Mouse (Mus musculus) MEL (cell line): ENCODE measurements around the gene Nt5c3b. TPM values are rescaled to one million over a fixed set of nuclear protein-coding genes. Genes with fewer than 3 reads are reported as not detected.

ENCODE experiments used
- DNase-seq: peaks from one replicate; pipeline ENCODE4 v3.0.0; 2011; ENCODE audit warnings: low read depth, low spot score
- H3K27ac ChIP-seq: 2 replicates; pipeline ENCODE4 v1.5.1; 2012; ENCODE audit warnings: low read depth, mild to moderate bottlenecking, control low read depth, low read length, moderate library complexity; ENCODE audit not compliant: control insufficient read depth
- H3K27me3 ChIP-seq, 2 experiments: fragments of 150-350 bp in 1 of 2; sonication (generic) in 1 of 2; 2 replicates each; pipeline ENCODE4 v1.6.1; 2012; ENCODE audit warnings: low read length in 2 of 2, mild to moderate bottlenecking in 2 of 2, improper control_type of control experiment in 1 of 2, moderate library complexity in 1 of 2; ENCODE audit not compliant: insufficient read depth in 2 of 2, control insufficient read depth in 1 of 2
- H3K36me3 ChIP-seq, 2 experiments: 2 replicates each; pipeline ENCODE4 v1.6.1; 2012 to 2014; ENCODE audit warnings: low read length in 2 of 2, improper control_type of control experiment in 1 of 2, inconsistent platforms in 1 of 2, mild to moderate bottlenecking in 1 of 2; ENCODE audit not compliant: insufficient read depth in 2 of 2, control insufficient read depth in 1 of 2
- H3K4me1 ChIP-seq, 2 experiments: fragments of 150-350 bp in 1 of 2; sonication (generic) in 1 of 2; 2 replicates each; pipeline ENCODE4 v1.6.1; 2012; ENCODE audit warnings: low read length in 2 of 2, improper control_type of control experiment in 1 of 2, mild to moderate bottlenecking in 1 of 2; ENCODE audit not compliant: insufficient read depth in 2 of 2, control insufficient read depth in 1 of 2
- H3K4me3 ChIP-seq, 2 experiments: fragments of 150-350 bp in 1 of 2; sonication (generic) in 1 of 2; 2 replicates each; pipeline ENCODE4 v1.5.1; 2012; ENCODE audit warnings: low read depth in 2 of 2, low read length in 2 of 2, mild to moderate bottlenecking in 2 of 2, moderate library complexity in 2 of 2, control low read depth in 1 of 2, improper control_type of control experiment in 1 of 2; ENCODE audit not compliant: control insufficient read depth in 1 of 2, insufficient read depth in 1 of 2
- H3K79me2 ChIP-seq: 2 replicates; pipeline ENCODE4 v1.6.1; 2012; ENCODE audit warnings: mild to moderate bottlenecking, low read length, moderate library complexity; ENCODE audit not compliant: control insufficient read depth, poor library complexity, insufficient read depth
- H3K9ac ChIP-seq: 2 replicates; pipeline ENCODE4 v1.6.1; 2012; ENCODE audit warnings: low read depth, mild to moderate bottlenecking, control low read depth, low read length, moderate library complexity; ENCODE audit not compliant: control insufficient read depth, poor library complexity, severe bottlenecking
- H3K9me3 ChIP-seq: fragments of 150-350 bp; sonication (generic); replicated peaks from 2 replicates; pipeline ENCODE4 v1.6.1; 2012; ENCODE audit warnings: mild to moderate bottlenecking, low read length, improper control_type of control experiment, moderate library complexity; ENCODE audit not compliant: insufficient read depth
- BHLHE40 ChIP-seq: IDR thresholded peaks from 2 replicates; pipeline ENCODE4 v1.6.1; 2012; ENCODE audit warnings: low read depth, mild to moderate bottlenecking, inconsistent platforms, low read length, improper control_type of control experiment, borderline replicate concordance
- CHD1 ChIP-seq: IDR thresholded peaks from 2 replicates; pipeline ENCODE4 v1.6.1; 2012; ENCODE audit warnings: low read depth, mild to moderate bottlenecking, inconsistent platforms, low read length, improper control_type of control experiment
- CHD2 ChIP-seq: IDR thresholded peaks from 2 replicates; pipeline ENCODE4 v1.6.1; 2011; ENCODE audit warnings: low read length, improper control_type of control experiment
- CTCF ChIP-seq, 3 experiments: IDR thresholded peaks in 2 of 3; conservative IDR thresholded peaks in 1 of 3; 2 replicates each; pipeline ENCODE4 v1.5.1; 2011 to 2012; ENCODE audit warnings: low read length in 3 of 3, low read depth in 2 of 3, mild to moderate bottlenecking in 2 of 3, improper control_type of control experiment in 1 of 3, inconsistent platforms in 1 of 3, mixed read lengths in 1 of 3, moderate library complexity in 1 of 3; ENCODE audit not compliant: control insufficient read depth in 1 of 3, insufficient read depth in 1 of 3, poor library complexity in 1 of 3, severe bottlenecking in 1 of 3
- E2F4 ChIP-seq: IDR thresholded peaks from 2 replicates; pipeline ENCODE4 v1.6.1; 2011; ENCODE audit warnings: low read depth, low read length, improper control_type of control experiment, borderline replicate concordance
- ELF1 ChIP-seq: IDR thresholded peaks from 2 replicates; pipeline ENCODE4 v1.6.1; 2014; ENCODE audit warnings: low read depth, mild to moderate bottlenecking, inconsistent platforms, low read length, improper control_type of control experiment, moderate library complexity
- ETS1 ChIP-seq: IDR thresholded peaks from 2 replicates; pipeline ENCODE4 v1.6.1; 2012; ENCODE audit warnings: low read depth, mild to moderate bottlenecking, inconsistent platforms, low read length, improper control_type of control experiment, moderate library complexity
- GABPA ChIP-seq: IDR thresholded peaks from 2 replicates; pipeline ENCODE4 v1.6.1; 2012; ENCODE audit warnings: low read depth, mild to moderate bottlenecking, inconsistent platforms, low read length, improper control_type of control experiment, moderate library complexity
- GATA1 ChIP-seq: IDR thresholded peaks from 2 replicates; pipeline ENCODE4 v1.6.1; 2011; ENCODE audit warnings: low read depth, low read length, improper control_type of control experiment
- HCFC1 ChIP-seq: IDR thresholded peaks from 2 replicates; pipeline ENCODE4 v1.6.1; 2012; ENCODE audit warnings: low read depth, mild to moderate bottlenecking, inconsistent platforms, low read length, improper control_type of control experiment, moderate library complexity
- JUND ChIP-seq: IDR thresholded peaks from 2 replicates; pipeline ENCODE4 v1.6.1; 2011; ENCODE audit warnings: low read depth, mild to moderate bottlenecking, improper control_type of control experiment, low read length
- MAFK ChIP-seq: IDR thresholded peaks from 2 replicates; pipeline ENCODE4 v1.6.1; 2011; ENCODE audit warnings: low read depth, mild to moderate bottlenecking, low read length, improper control_type of control experiment, borderline replicate concordance
- MAX ChIP-seq: IDR thresholded peaks from 2 replicates; pipeline ENCODE4 v1.6.1; 2011; ENCODE audit warnings: low read length, improper control_type of control experiment
- MAZ ChIP-seq: IDR thresholded peaks from 2 replicates; pipeline ENCODE4 v1.6.1; 2012; ENCODE audit warnings: low read depth, mild to moderate bottlenecking, inconsistent platforms, low read length, improper control_type of control experiment
- MEF2A ChIP-seq: IDR thresholded peaks from 2 replicates; pipeline ENCODE4 v1.6.1; 2014; ENCODE audit warnings: low read depth, mild to moderate bottlenecking, inconsistent platforms, low read length, improper control_type of control experiment; ENCODE audit not compliant: poor library complexity, insufficient replicate concordance, severe bottlenecking; ENCODE audit errors: extremely low read depth
- MXI1 ChIP-seq: IDR thresholded peaks from 2 replicates; pipeline ENCODE4 v1.6.1; 2011; ENCODE audit warnings: mild to moderate bottlenecking, low read depth, low read length, improper control_type of control experiment
- MYC ChIP-seq: IDR thresholded peaks from 2 replicates; pipeline ENCODE4 v1.6.1; 2011; ENCODE audit warnings: low read depth, mild to moderate bottlenecking, low read length, improper control_type of control experiment, moderate library complexity
- NELFE ChIP-seq: IDR thresholded peaks from 2 replicates; pipeline ENCODE4 v1.6.1; 2011; ENCODE audit warnings: low read depth, low read length, improper control_type of control experiment
- NRF1 ChIP-seq: IDR thresholded peaks from 2 replicates; pipeline ENCODE4 v1.6.1; 2014; ENCODE audit warnings: low read depth, mild to moderate bottlenecking, inconsistent platforms, low read length, improper control_type of control experiment, moderate library complexity; ENCODE audit not compliant: poor library complexity, insufficient read depth, severe bottlenecking
- POLR2A ChIP-seq, 2 experiments: IDR thresholded peaks; 2 replicates each; pipeline ENCODE4 v1.6.1; 2011 to 2012; ENCODE audit warnings: low read length in 2 of 2, mild to moderate bottlenecking in 2 of 2, control low read depth in 1 of 2, improper control_type of control experiment in 1 of 2, low read depth in 1 of 2, moderate library complexity in 1 of 2; ENCODE audit not compliant: control insufficient read depth in 1 of 2, insufficient read depth in 1 of 2, poor library complexity in 1 of 2
- POLR2AphosphoS2 ChIP-seq: IDR thresholded peaks from 2 replicates; pipeline ENCODE4 v1.6.1; 2011; ENCODE audit warnings: low read length, improper control_type of control experiment
- POLR2AphosphoS5 ChIP-seq: IDR thresholded peaks from 2 replicates; pipeline ENCODE4 v1.6.1; 2012; ENCODE audit warnings: low read depth, borderline replicate concordance, mild to moderate bottlenecking, inconsistent platforms, low read length, moderate library complexity, mixed read lengths
- RAD21 ChIP-seq: IDR thresholded peaks from 2 replicates; pipeline ENCODE4 v1.6.1; 2011; ENCODE audit warnings: mild to moderate bottlenecking, low read depth, low read length, improper control_type of control experiment
- SMC3 ChIP-seq: IDR thresholded peaks from 2 replicates; pipeline ENCODE4 v1.6.1; 2011; ENCODE audit warnings: low read depth, low read length, improper control_type of control experiment
- TAL1 ChIP-seq: IDR thresholded peaks from 2 replicates; pipeline ENCODE4 v1.6.1; 2012; ENCODE audit warnings: mild to moderate bottlenecking, inconsistent platforms, low read length, moderate library complexity, mixed read lengths
- TBP ChIP-seq: IDR thresholded peaks from 2 replicates; pipeline ENCODE4 v1.8.0; 2011; ENCODE audit warnings: low read depth, low read length, improper control_type of control experiment
- TCF12 ChIP-seq: IDR thresholded peaks from 2 replicates; pipeline ENCODE4 v1.6.1; 2014; ENCODE audit warnings: low read depth, mild to moderate bottlenecking, inconsistent platforms, low read length, improper control_type of control experiment, moderate library complexity
- UBTF ChIP-seq: IDR thresholded peaks from 2 replicates; pipeline ENCODE4 v1.6.1; 2012; ENCODE audit warnings: low read depth, mild to moderate bottlenecking, inconsistent platforms, low read length, improper control_type of control experiment, moderate library complexity, borderline replicate concordance; ENCODE audit not compliant: insufficient read depth
- USF1 ChIP-seq: IDR thresholded peaks from 2 replicates; pipeline ENCODE4 v1.6.1; 2014; ENCODE audit warnings: low read depth, mild to moderate bottlenecking, inconsistent platforms, low read length, improper control_type of control experiment, moderate library complexity
- USF2 ChIP-seq, 2 experiments: IDR thresholded peaks; 2 replicates each; pipeline ENCODE4 v1.6.1; 2011 to 2012; ENCODE audit warnings: improper control_type of control experiment in 2 of 2, low read length in 2 of 2, borderline replicate concordance in 1 of 2, inconsistent platforms in 1 of 2, low read depth in 1 of 2, mild to moderate bottlenecking in 1 of 2; ENCODE audit not compliant: insufficient read depth in 1 of 2
- ZC3H11A ChIP-seq: IDR thresholded peaks from 2 replicates; pipeline ENCODE4 v1.6.1; 2012; ENCODE audit warnings: low read depth, mild to moderate bottlenecking, inconsistent platforms, low read length, improper control_type of control experiment
- ZKSCAN1 ChIP-seq: IDR thresholded peaks from 2 replicates; pipeline ENCODE4 v1.6.1; 2012; ENCODE audit warnings: low read depth, mild to moderate bottlenecking, inconsistent platforms, low read length, improper control_type of control experiment, moderate library complexity
- ZMIZ1 ChIP-seq: IDR thresholded peaks from 2 replicates; pipeline ENCODE4 v1.6.1; 2012; ENCODE audit warnings: low read depth, mild to moderate bottlenecking, inconsistent platforms, low read length, improper control_type of control experiment, moderate library complexity
- ZNF384 ChIP-seq: IDR thresholded peaks from 2 replicates; pipeline ENCODE4 v1.6.1; 2012; ENCODE audit warnings: low read depth, mild to moderate bottlenecking, inconsistent platforms, low read length, improper control_type of control experiment
- polyA plus RNA-seq, 2 experiments: library from polyadenylated mRNA; stranded (reverse) in 1 of 2; unstranded in 1 of 2; fragments of >175 nt in 1 of 2; fragments of >200 nt in 1 of 2; gene quantifications; 2 replicates each; pipeline versions ENCODE4 v1.2.1 to v1.2.4; 2012; ENCODE audit warnings: low replicate concordance in 2 of 2, low read depth in 1 of 2; ENCODE audit not compliant: insufficient read length in 2 of 2, insufficient read depth in 1 of 2, missing spikeins in 1 of 2
- total RNA-seq: library from RNA; depleted of rRNA; stranded (reverse); fragments of 300-350 nt; gene quantifications from 2 replicates; pipeline ENCODE4 v1.2.3, GENCODE M21; 2012

The Nt5c3b gene
- total and polyA plus RNA-seq, 3 experiments, result 61.3 to 287 (median 79.2) TPM

DNA sequence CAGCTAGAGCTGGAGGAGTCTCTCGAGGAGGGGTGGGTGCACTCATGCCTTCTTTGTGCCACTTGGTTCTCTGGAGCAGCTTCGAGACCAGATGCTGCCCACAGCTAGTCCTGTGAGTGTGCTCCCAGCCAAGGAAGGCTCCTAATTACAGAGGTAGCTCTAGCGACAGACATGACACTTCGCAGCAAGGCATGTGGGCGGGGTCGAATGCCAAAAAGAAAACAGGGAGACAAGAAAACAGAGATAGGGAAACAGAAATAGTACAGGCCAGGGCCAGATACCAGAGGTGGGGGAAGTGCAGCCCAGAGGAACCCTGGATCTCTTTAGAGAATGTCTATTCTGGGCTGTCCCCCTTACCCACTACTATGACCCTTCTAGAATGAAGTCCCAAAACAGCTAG, 39.4 kb downstream of the Nt5c3b start (continued):
- TF ChIP-seq MEF2A (peak; percentile 95), ELF1 (no peak), TCF12 (peak; percentile 70), ETS1 (peak; percentile 50; the same call in 1 of the 2 replicates), SMC3 (no peak), MXI1 (peak; percentile 96), E2F4 (no peak), UBTF (no peak), NRF1 (no peak), MAZ (peak; percentile 19; the same call in 1 of the 2 replicates), MAFK (no peak)
- TF ChIP-seq, all 39 proteins: peak for 13

- Histone ChIP-seq H3K4me3 (peak overlapping the region; percentile 19 to 30), H3K36me3 (peaks cover 0 to 34% of the 10 kb centered on the region in 2 experiments; a peak in 2 of 4 replicates), H3K9ac (peak overlapping the region; percentile 33), H3K27me3 (no peaks in the 10 kb centered on the region), H3K27ac (peak overlapping the region; percentile 27), H3K9me3 (no peaks in the 10 kb centered on the region), H3K4me1 (peaks cover 20 to 60% of the 10 kb centered on the region in 2 experiments), H3K79me2 (no peaks in the 10 kb centered on the region)
- peak; percentile 88 for DNase-seq
- TF ChIP-seq NELFE (no peak), E2F4 (no peak), POLR2AphosphoS2 (no peak), POLR2AphosphoS5 (no peak), POLR2A (IDR thresholded peaks at IDR 0.05; ENCODE audit: control insufficient read depth in 1 of 2, insufficient read depth in 1 of 2, low read depth in 1 of 2, low read length in 2 of 2, poor library complexity in 1 of 2) (0 out of 4 replicates have a peak, but pooled peaks of 1 of the 2 experiments have one; percentile 32), CTCF (IDR thresholded peaks at IDR 0.05 in 2 of 3, conservative IDR thresholded peaks at IDR 0.05 in 1 of 3; ENCODE audit: control insufficient read depth in 1 of 3, insufficient read depth in 1 of 3, low read depth in 2 of 3, low read length in 3 of 3, poor library complexity in 1 of 3, severe bottlenecking in 1 of 3) (peak in 1 of 3 experiments; percentile 14; a peak in 1 of 6 replicates), ZMIZ1 (no peak), USF2 (IDR thresholded peaks at IDR 0.05; ENCODE audit: borderline replicate concordance in 1 of 2, insufficient read depth in 1 of 2, low read depth in 1 of 2, low read length in 2 of 2) (0 out of 4 replicates have a peak, but pooled peaks of 1 of the 2 experiments have one; percentile 28), GATA1 (peak; percentile 85), ZKSCAN1 (no peak), RAD21 (no peak), SMC3 (no peak), GABPA (no peak), USF1 (peak; percentile 85), JUND (no peak), ELF1 (peak; percentile 83), BHLHE40 (peak; percentile 87), CHD2 (no peak), NRF1 (no peak), ZC3H11A (no peak), CHD1 (no peak), MAX (peak; percentile 87), MAZ (no peak), TBP (peak; percentile 68), MYC (peak; percentile 72; the same call in 1 of the 2 replicates), TAL1 (no peak), MEF2A (no peak), ZNF384 (no peak), MXI1 (peak; percentile 97), HCFC1 (peak; percentile 70), TCF12 (no peak; the same call in 1 of the 2 replicates)
Measured at GRCm38 (mm10) chr11:100400842-100401241, 40.8 kb downstream of the Nt5c3b start.
